Mouse (Mus musculus): ENCODE data around the gene Gfra1.

The Gfra1 gene

DNA sequence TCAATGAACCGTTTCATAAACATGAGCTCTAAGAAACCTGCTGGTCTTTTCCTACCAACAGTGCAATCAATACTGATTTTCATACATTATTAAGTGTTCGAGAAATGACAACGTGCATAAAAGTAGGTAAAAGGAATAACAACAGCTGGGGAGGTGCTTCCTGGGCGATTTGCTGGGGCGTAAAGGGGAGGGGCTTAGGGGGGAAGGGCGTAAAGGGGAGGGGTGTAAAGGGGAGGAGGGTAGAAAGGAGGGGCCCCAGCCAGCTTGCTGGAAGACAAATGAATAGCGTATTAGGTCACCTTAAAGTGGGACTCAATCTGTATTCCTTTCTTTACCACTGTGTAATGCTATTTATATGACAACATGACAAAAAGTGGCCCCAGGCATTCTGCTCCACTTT is 13.9 kb downstream of the Gfra1 start:
- DNase-seq (ENCODE audit: low spot score): no peak

GRCm38 (mm10) chr19:58441246-58441645 is 14.5 kb downstream of the Gfra1 start:
- no peak for DNase-seq (ENCODE audit: low spot score)

- DNase-seq (ENCODE audit: low spot score): no peak
Observed at GRCm38 (mm10) chr19:58438762-58439161, 16.9 kb downstream of the Gfra1 start.

DNA sequence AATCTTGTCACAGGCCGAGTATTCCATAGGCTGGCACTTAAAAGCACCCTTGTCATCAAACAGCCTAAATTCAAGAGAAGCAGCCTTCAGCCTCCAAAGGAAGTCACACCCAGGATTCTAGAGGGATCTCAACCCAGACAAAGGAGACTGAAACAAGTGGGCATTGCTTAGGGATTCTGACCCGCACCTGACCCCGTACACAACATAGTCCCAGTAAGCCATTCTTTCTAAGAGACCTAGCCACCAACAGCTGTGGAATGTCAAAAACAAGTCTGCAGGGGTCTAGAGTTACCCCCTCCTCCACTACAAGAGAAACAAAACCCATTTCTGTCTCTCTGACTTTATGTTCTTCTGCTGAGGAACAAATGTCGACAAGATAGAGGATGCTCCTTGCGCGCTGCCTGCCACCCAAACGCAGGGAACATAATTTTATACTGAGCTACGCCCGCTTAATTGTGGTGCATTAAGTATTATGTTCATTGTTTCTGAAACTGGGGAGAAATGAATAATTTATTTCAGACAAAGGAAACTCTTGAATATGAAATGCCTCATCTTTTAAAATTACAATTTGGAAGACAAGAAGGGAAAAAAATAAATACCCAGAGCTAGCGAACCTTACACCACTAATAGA is 18.2 kb downstream of the Gfra1 start:
- DNase-seq (ENCODE audit: low spot score): no peak

GRCm38 (mm10) chr19:58436874-58437273 is 18.8 kb downstream of the Gfra1 start:
- no peak for DNase-seq (ENCODE audit: low spot score)

DNA sequence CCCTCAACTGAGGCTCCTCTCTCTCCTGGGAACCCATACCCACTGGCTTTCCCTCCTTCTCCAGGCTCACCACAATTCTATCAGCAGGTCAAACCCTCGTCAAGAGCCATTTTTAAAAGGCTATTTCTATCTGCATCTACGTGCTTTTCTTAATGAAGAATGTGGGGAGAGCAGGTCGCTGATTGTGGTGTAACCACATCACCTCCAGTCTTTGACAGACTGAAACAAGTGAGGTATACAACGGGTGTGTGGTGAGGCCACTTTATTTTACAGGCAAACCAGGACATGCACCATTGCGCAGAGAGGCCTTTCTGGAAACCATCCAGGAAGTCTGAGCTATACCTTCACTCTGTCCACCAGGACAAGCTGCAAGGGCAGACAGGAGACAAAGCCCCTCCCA is 19.8 kb downstream of the Gfra1 start:
- no peak for DNase-seq (ENCODE audit: low spot score)

DNA sequence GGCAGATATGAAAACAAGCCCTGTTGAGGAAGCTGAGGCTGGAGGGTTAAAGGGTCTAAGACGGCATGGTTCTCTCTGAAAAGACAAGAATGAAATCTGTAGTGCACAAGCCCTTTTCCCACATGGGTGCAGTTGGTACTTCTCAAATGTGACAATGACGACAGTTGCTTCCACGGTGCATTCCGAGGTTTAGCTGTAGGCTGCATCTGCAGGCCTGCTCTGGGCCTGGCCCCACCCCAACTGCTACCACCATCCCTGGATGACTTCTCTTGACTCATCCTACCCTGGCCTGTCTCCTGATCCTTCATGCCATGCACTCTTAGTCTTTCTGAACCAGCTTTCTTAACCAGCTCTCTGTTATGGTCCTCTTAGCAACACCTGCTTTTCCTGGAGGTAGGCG is 22.9 kb downstream of the Gfra1 start:
- no peak for DNase-seq (ENCODE audit: low spot score)

DNA sequence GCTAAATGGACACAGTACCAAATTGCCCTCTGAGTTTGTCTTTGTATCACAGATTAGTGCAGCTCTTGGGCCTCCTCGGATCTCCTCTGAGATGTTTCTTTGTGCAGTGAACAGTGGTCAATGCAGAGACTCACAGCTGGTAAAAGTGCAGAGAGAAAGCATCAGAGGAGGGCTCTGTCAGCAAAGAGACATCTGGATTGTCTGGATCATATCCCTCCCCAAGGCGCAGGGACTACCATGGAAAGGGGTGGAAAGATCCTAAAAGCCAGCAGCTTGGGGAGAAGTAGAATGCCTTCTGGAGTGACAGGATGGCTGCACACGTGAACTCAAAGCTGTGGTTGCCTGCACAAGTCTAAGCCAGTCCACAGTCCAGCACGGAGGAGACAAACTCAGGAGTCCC is 27.2 kb downstream of the Gfra1 start:
- DNase-seq (ENCODE audit: low spot score): no peak

DNA sequence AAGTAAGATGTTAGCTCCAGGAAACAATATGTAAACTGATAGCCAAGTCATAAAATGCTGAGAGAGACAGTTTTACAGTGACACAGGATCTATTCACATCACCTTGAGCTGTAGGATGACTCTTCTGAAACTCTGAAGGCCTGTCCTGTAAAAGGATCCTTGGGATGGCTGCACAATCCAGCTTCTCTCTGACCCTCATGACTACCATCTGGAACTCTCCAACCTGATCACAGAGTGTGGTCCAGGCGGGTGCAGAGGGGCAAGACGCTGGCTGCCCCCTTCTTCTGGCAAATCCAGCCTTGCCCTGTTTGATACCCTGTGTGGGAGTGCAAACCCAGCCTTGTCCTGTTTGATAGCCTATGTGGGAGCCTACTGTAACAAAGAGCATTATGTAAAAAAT is 28.4 kb downstream of the Gfra1 start:
- DNase-seq (ENCODE audit: low spot score): no peak

GRCm38 (mm10) chr19:58424928-58425327 is 30.8 kb downstream of the Gfra1 start:
- DNase-seq (ENCODE audit: low spot score): no peak

DNA sequence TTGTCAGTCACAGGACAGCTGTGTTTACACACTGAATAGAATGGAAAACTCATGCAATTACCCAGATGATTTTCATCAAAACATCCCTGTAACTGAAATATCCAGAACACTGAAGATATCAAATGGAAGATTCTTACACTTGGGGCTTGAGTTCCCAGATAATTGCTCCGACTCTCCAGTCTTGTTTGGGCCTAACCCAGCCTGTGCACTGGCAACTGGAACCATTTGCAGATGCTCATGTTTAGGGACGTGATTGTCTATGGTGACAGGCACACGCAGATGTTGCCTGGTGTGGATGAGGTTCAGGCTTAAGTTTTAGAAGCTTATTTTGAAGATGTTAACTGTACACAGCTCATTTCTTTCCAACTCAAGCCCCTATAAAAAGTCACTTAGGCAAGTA is 31.5 kb downstream of the Gfra1 start:
- no peak for DNase-seq (ENCODE audit: low spot score)

DNA sequence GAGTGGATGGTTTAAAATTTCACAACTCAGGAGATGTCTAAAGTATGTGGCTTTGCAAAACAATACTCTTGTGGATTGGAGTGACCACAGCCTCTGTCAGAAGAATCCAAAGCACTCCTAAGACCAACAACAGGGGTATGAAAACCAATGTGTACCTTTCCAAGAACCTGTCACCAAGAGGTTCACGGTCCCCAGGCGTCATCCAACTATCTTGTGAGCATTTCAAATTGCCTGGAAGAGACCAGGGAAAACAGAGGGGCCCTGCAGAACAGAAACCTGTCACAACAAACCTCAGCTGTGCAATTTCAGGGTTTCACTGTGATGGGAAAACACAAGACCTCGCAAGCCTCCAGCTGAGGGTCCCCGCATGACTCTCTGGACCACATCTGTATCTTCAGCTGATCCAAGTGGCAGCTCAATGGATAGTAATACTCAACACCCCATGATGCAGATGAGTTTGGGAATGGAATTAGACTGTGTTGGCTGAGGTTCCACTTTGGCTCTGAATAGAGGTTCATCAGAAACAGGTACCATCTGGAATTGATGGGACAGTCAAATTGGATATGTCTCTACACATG is 32.7 kb downstream of the Gfra1 start:
- no peak for DNase-seq (ENCODE audit: low spot score)

GRCm38 (mm10) chr19:58419685-58420084 is 36.0 kb downstream of the Gfra1 start:
- no peak for DNase-seq (ENCODE audit: low spot score)

GRCm38 (mm10) chr19:58419278-58419677 is 36.4 kb downstream of the Gfra1 start:
- DNase-seq (ENCODE audit: low spot score): no peak

DNA sequence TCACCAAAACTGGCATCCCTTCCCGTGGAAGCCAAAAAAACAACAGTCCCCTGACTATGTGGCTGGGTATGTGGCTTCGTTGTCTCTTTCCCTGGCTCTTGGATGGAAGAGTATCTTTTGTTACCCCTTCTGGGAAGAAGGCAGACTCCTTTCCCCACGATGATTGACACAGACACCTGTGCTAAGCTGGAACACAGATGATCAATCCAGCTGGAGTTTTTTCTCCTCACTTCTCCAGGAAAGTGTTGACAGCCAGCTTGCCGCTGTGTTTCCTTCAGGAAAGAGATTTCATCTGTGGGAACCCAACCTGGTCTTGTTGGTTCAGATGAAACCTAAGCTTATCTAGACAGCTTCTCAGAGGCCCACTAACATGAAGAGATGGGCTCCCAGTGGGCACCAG is 40.5 kb downstream of the Gfra1 start:
- DNase-seq (ENCODE audit: low spot score): no peak

DNA sequence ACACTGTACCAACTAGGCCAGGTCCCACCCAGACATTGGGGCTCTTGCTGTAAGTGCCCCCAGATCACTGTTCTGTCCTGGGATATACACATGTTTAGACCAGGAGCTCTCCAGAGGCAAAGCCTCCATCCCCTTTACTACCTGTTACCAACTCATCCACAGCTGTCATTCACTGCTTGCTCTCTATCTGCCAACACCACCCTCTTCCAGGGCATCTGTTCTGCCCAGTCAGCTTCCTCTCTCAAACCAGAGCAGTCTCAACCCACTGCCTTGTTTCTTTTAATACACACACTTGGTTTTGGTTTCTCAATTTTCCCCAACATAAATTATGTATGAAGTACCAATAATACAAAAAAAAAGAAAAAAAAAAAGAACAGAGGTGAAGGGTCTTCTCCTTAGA is 41.0 kb downstream of the Gfra1 start:
- DNase-seq (ENCODE audit: low spot score): no peak

DNA sequence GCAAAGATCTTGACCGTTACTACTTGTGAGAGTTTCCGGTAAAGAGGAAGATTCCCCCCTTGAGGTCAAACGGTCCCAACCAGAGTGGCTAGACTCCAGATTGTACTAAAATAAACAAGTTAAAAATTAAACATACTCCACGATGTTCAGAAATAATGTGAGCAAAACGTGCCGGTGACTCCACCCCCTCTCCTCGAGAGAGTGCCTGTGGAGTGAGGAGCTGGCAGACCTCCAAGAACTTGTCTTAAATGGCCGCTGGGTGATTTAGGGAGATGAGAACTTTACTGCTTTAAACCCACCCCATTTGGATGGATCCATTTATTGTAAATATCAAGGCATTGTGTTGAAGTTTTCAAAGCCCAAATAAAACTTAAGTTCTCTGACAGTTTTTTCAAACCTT is 42.4 kb downstream of the Gfra1 start:
- no peak for DNase-seq (ENCODE audit: low spot score)

DNA sequence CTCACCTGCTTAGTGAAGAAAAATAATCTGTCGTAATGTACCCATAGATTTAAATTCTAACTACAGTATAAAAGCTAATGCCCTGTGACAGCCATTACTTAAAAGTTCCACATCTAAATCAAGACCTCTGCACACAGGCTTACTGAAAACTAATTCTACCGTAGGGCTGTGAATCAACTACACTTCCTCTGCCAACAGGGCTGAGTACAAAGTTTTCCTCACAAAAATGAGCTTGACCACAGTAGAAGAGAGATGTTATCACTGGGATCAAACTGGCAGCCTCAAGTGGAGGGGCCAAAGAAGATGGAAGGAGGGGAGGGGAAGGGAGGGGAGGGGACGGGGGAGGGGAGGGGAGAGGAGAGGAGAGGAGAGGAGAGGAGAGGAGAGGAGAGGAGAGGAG is 42.9 kb downstream of the Gfra1 start:
- DNase-seq (ENCODE audit: low spot score): no peak

DNA sequence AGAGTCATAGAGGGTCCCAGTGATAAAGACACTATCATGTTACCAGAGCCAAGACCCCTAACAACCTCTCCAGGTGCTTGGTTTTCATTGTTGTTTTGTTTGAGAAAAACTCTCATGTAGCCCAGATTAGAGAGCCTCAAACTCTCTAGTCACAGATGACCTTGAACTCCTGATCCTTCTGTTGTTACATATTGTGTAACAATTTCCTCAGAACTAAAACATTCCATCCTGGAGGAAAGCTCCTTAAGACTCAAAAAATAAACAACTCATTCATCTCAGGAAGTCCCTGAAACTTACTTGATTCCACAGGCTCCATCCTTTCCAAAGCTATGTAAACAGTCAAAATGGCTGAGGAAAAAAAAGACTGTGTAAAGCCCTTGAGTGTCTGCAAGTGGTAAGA is 49.0 kb downstream of the Gfra1 start:
- DNase-seq (ENCODE audit: low spot score): no peak

DNA sequence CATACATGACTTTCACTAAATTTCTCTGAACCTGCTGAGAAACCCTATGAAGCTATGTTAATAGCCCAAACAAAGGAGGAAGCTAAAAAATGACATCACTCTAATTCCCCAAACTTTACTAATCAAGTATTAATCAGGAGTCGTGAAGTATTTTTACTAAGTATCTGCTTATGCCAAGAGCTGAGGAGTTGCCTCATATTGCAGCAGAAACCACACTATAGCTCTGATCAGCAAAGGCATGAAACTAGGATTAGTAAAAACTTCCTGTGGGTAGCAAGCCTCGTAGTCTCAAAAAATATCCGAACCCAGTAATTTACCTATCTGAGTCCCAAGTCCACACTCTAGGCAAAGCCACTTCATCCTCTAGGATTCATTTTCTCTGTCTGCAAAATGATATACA is 55.5 kb downstream of the Gfra1 start:
- DNase-seq (ENCODE audit: low spot score): no peak

DNA sequence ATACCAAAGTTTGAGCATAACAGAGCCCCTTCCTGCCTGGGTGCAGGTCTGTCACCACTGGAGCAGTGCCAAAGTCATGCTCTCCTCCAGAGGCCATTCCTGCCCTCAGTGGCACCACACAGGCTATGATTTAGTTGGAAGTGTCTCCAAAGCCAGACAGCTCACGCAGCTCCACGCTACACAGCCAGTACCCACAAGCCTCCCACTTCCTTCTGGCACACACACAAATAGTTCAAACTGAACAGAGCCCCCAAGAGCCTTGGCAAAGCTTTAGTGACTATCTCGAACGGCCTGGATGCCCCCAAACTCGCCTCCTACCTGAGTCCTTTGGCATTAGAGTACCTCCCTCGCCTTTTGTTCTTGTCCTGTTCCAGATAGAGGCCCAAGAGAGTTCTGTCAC is 56.5 kb downstream of the Gfra1 start:
- no peak for DNase-seq (ENCODE audit: low spot score)

DNA sequence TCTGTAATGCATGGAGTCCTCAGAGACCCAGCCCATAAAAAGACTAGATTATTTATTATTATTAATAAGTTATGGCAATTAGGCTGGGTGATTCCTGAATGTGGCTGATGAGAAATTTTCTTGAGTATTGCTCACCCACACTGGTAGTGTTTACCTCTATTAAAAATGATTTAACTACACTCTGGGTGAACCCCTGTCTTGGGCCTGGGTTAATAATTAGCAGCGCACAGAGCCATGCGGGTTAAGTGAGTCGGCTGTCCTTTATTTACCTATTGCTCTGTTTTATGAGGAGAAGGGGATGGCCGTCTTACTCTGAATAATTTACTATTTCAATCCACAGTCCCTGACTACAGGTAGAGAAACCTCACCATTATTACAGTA is 59.1 kb downstream of the Gfra1 start:
- no peak for DNase-seq (ENCODE audit: low spot score)

DNA sequence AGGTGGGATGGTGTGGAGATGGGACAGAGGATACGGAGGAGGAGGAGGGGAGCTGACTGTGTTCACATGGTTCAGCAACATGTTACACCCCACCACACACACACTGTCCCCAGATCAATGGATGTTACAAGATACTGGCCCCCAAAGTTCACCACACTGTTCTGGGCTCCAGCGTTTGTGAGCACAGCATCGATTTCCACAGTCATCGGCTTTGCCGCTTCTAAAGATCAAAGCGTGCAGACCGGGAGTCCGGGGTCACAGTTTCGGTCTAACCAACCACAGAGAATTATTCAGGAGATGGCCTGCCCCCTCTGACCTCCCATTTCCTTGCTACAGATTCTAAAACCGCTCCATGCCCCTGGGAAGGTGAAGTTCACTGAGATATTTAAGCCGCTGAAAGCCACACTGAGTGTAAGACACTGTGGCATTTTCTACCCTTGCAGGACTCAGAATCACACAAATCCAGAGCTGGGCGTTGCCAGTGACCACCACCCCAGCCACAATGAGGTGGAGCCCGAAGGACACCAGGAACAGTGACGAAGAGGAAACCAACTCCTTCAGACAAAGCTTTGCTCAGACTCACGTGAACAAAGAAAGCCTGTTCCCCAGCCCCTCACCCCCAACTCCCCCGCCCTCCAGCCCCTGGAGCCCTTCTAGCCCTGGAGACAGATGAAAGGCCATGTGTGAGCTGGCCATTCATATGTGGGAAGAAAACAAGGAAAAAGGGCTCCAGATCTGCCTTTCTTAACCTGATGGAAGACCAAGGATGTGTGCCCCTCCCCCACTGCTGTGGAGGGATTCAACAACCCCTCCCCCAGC is 59.7 kb downstream of the Gfra1 start:
- no peak for DNase-seq (ENCODE audit: low spot score)

DNA sequence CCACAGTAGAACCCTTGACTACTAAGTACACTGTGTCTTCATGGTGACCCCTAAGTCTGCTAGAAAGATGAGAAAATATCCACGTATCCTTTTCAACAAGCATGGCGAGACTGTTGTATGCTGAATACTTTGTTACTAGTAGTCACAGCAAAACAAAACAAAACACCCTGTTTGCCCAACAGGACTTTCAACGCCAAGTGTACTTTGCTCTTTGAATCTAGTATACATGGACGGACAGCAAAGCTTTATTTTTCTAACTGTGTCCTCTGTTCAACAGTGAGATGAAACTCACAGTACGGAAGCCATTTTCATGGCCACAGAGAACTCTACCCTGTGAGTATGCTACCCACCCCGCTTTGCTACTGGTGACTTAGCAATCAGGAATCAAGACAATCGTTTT is 62.6 kb downstream of the Gfra1 start:
- DNase-seq (ENCODE audit: low spot score): no peak
